Mouse (Mus musculus) inflammation-experienced regulatory T-cells, adult 6 months (primary cell): ENCODE data around the gene Vps13a. TPM values are rescaled to one million over a fixed set of nuclear protein-coding genes. Genes with fewer than 3 reads are reported as not detected.
A peak's percentile ranks its signal among the peaks of the same experiment; 100 is the strongest.
"Not testable (repeated sequence)": the region's sequence is repeated elsewhere in the genome, so short reads cannot be mapped to it uniquely, and the experiment has no call there.

Source experiments
- ATAC-seq: one replicate; pipeline ENCODE4 v1.8.0; 2017
- polyA plus RNA-seq, 3 experiments: library from polyadenylated mRNA; unstranded; fragments of 100-300 nt; shearing (Covaris generic); gene quantifications; one replicate each; pipeline ENCODE4 v1.2.1; 2017

Gene Vps13a
- polyA plus RNA-seq, result 10 to 100 TPM; 29.2 to 58.1 (median 53.5) TPM

- ATAC-seq, result peak; percentile 88
Observed at GRCm38 (mm10) chr19:16780790-16781384, at the start of gene Vps13a. TSS of gene Vps13a (minus strand) at chr19:16780933.

DNA sequence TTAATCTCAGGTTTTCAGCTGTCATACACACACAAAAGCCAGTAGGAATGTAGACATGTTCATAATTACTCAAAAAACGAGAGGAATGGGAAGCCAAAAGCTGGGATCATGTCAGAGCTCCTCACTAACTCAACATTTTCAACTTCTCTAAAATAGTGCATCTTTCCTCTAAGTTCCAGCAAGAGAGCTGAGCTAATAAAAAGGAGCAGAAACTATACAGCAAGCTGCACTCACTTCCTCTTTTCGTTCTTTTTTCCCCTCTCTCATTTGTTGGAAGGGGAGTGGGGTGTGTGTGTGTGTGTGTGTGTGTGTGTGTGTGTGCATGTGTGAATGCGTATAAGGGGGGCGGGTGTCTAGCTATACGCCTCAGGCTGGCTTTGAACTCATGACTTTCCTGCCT lies 46.9 kb upstream of the Vps13a start:
- no peak for ATAC-seq

DNA sequence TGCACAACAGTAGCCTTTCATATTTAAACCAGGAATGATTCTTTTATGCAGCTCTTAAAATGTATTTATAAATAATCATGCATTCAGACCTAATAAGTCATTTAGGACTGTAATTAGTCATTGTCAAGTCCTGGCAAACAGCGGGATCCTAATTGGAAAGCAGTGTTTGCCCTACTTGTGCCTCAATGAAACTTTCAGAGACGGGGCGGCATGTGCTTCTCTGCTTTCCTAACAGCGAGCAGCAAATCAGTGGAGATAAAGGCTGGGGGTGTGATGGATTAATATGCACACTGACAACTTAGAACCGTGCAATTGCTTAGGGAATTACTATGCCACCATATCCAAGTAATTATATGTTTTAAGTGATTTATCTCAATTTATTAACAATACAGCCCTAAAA lies 44.5 kb upstream of the Vps13a start:
- no peak for ATAC-seq

DNA sequence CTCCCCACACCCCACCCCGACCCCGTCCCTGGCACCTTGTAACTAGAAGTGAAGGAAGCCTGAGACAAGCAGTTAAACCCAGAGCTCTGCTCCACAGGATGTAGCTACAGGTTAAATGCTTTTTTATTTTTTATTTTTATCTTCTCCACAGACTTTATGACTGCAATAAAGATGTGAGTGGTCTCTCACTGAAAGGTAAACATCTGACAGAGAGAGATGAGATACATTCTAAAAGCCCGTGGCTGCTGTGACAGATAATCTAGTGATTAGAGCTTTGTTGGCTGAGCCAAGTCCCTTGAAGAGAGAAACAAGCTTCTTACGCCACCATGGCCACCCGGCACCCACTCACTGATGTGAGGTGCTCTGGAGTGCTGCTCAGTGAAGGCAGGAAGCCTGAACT lies 34.1 kb upstream of the Vps13a start:
- no peak for ATAC-seq

GRCm38 (mm10) chr19:16813306-16813705 lies 32.6 kb upstream of the Vps13a start:
- ATAC-seq, result no peak

- no peak for ATAC-seq
Observed at GRCm38 (mm10) chr19:16812072-16812608, 31.4 kb upstream of the Vps13a start.

- no peak for ATAC-seq
Observed at GRCm38 (mm10) chr19:16805102-16805501, 24.4 kb upstream of the Vps13a start.

- ATAC-seq, result no peak
Observed at GRCm38 (mm10) chr19:16804578-16804977, 23.8 kb upstream of the Vps13a start.

- ATAC-seq, result peak; percentile 46
Observed at GRCm38 (mm10) chr19:16802707-16803106, 22.0 kb upstream of the Vps13a start.

- peak; percentile 46 for ATAC-seq
Observed at GRCm38 (mm10) chr19:16802123-16802522, 21.4 kb upstream of the Vps13a start.

- no peak for ATAC-seq
Observed at GRCm38 (mm10) chr19:16797923-16798322, 17.2 kb upstream of the Vps13a start.

DNA sequence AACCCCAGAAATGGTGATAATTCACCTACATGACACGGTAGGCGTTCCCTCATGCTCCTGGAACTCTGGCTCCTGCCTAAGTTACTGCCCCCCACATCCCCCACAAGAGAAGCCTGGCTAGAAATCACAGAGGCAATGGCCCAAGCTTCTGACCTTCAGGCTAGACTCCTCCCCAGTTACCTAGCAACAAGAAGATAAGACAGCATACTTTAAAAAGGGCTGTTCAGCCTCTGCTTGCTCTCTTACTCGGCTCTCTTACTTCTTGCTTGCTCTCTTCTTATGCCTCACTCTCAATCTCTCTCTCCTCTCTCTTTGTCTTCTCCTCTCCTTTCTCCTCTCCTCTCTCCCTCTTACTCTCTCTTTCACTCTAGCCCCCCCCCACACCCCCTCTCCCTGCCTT lies 13.8 kb upstream of the Vps13a start:
- ATAC-seq, result not testable (repeated sequence)

DNA sequence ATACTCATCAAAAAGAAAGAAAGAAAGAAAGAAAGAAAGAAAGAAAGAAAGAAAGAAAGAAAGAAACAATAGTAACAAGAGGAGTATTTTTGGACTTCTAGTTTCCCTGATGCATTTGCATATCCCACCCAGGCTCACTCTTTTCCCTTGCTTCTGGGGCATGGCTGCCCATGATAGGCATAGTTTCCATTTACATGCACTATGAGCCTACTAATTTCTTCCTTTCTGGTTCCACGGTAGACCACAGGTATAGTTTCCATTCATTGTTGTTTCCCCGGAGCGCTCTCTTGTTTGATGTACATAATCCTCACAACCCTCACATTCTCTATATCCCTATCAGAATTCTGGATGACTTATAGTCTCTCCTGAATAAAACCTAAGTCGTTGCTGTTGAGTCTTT lies 9.2 kb upstream of the Vps13a start:
- peak; percentile 64 for ATAC-seq

GRCm38 (mm10) chr19:16784879-16785278 lies 4.1 kb upstream of the Vps13a start:
- ATAC-seq, result no peak

- peak; percentile 2 for ATAC-seq
Observed at GRCm38 (mm10) chr19:16781406-16782019, 780 bp upstream of the Vps13a start.

DNA sequence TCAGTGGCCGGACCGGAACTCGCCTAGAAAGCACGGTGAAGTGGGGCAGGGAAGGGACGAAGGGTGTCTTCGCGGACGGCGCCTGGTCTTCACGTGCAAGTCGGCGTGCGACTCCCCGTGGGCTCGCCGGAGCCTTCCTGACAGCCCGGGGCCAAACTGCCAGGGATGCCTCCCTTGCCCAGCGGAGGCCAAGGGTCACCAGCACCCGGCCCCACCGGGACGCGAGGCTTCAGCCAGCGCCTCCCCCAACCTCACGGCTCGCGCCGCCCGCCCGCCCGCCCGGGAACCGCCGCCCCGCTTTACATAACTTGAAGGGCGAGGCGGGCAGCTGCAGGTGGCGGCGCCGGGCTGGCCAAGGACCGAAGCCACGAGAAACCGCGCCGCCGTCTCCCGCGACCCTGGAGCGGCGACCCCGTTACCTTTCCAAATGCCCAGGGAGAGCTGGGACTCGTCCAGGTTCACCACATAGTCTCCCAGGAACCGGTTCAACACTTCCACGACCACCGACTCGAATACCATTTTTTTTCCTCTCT lies 416 bp downstream of the Vps13a start:
- ATAC-seq, result peak; percentile 19

DNA sequence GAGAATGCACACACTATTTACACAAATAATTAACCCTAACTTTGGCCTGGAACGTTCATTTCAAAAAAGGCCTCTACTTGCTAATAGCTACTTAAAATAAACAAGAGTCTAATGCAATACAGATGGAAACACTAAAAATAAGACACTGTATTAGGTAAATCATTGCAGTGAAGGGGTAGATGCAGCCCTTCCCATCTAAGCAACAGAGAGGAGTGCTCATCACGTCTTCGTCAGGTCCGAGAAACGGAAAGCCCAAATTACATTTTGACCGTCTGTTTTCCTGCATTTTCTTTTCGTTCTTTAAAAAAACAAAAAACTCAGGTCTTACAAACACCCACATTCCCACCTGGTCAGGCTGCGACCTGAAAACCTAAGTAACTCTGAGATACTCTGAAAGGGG lies 947 bp downstream of the Vps13a start:
- ATAC-seq, result no peak

DNA sequence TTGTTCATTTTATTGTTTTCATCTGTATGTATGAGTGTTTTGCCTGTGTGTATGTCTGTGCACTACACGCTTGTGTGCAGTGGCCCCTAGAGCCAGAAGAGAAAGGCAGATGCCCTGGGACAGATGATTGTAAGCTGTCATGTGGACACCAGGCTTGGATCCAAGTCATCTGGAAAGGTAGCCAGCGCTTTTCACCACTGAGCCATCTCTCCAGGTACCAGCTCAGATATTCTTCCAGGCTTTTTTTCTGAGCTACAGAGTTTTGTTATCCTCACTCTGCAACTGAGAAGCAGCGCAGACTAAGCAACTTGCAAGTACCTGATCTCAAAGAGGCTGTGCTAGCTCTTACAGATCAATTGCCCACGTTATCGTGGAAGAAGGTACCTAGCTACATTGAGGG lies 1.5 kb downstream of the Vps13a start:
- no peak for ATAC-seq

GRCm38 (mm10) chr19:16778578-16778977 lies 2.2 kb downstream of the Vps13a start:
- peak; percentile 26 for ATAC-seq

GRCm38 (mm10) chr19:16777901-16778300 lies 2.8 kb downstream of the Vps13a start:
- ATAC-seq, result no peak

GRCm38 (mm10) chr19:16777391-16777790 lies 3.3 kb downstream of the Vps13a start:
- not testable (repeated sequence) for ATAC-seq

DNA sequence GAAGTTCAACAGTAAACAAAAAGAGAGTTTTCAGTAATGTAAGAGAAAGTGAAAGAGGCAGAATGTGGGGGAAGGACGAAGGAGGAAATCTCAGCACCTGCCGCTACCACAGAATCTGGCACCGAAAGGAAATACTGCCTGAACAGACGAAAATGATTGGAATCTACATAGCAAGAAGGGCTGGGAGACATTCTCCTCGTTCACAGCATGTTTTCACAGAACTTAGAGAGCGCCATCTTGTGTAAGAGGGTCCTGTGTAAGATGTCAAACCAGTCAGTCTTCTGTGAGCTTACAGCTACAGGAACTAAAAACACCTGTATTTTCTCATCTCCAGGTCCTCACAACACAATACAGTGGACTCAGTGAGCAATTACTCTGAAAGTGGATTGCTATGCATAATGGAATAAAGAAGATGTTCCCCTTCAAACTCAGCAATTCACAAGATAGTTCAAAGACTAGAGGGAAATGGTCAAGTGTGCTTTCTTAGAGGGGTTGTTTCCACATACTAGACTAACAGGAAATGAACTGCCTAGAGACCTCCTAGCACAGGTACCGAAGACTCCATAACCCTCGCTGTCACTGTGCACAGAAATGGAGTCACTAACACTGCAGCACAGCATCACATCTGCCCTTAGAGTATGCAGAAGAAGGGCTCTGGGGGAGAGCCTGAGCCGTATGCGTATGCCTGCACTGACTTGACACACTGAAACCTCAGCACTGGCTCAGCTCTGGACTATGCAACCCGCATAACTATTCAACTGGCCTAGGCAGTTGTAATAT lies 7.3 kb downstream of the Vps13a start:
- ATAC-seq, result peak; percentile 76

DNA sequence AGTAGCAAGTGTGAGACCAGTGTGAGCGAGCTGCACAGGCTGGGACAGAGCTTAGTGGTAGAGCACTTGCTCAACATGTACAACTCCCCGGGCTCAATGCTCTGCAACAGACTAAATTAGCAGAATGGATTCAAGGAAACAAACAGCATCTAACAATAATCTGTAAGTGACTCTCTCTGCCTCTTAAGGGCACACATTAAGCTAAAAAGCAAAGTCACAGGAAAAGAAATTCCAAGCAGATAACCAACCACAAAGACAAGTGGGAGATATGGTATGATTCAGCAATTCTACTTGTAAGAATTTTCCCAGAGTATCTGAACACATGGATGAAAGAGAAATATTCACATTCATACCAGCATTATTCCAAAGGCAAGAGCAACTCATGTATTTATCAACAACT lies 13.3 kb downstream of the Vps13a start:
- no peak for ATAC-seq
